Mouse (Mus musculus) megakaryocyte, embryonic 14.5 days (primary cell): ENCODE measurements at regions not wholly inside any gene's neighbourhood (a gene's known extent, or its start where the extent isn't known, plus 50 kb on each side); places are given as distances from the start of the nearest gene placed in this dataset.

Source experiments
- FLI1 ChIP-seq: IDR thresholded peaks from 2 replicates; pipeline ENCODE4 v1.6.1; 2012; ENCODE audit warnings: low read length, inconsistent platforms, mixed read lengths
- GATA1 ChIP-seq: IDR thresholded peaks from 3 replicates; pipeline ENCODE4 v1.6.1; 2012; ENCODE audit warnings: mixed read lengths, low read length, inconsistent platforms, borderline replicate concordance

DNA sequence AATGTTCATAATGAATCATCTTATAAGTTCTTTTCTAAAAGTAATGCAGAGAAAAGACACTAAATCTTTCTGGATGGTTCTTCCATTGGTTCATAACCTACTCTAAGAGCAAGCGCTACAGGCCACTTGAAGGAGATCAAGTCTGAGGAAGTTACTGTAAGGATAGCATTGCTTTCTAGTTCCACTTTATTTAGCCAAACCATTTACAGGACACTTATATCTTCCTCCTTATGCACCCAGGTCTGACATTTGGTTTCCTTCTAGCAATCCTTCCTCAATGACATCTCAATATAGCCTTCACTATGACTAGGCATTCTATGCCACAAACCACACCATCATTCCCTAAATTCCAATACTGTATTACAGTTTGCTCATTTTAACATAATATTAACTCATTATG lies 316.0 kb downstream of the Gm11361 start:
- TF ChIP-seq FLI1 (no peak), GATA1 (no peak)
